Mouse (Mus musculus) hindbrain, embryonic 15.5 days (tissue): ENCODE data around the gene Spata31d1b. TPM values are rescaled to one million over a fixed set of nuclear protein-coding genes. Genes with fewer than 3 reads are reported as not detected.
"Not testable (repeated sequence)": the region's sequence is repeated elsewhere in the genome, so short reads cannot be mapped to it uniquely, and the experiment has no call there.

Experiments
- ATAC-seq: fragments of 200-750 bp; cut with Nextera tagmentation; 2 replicates; pipeline ENCODE4 v1.8.0; 2017; ENCODE audit warnings: low read depth, moderate number of reproducible peaks, moderate TSS enrichment; ENCODE audit not compliant: low FRiP score
- H3K27ac ChIP-seq: fragments of 300-500 bp; sonication (generic); replicated peaks from 2 replicates; pipeline ENCODE4 v1.5.1; 2015; ENCODE audit warnings: mild to moderate bottlenecking, inconsistent platforms
- H3K27me3 ChIP-seq: fragments of 300-500 bp; sonication (generic); 2 replicates; pipeline ENCODE4 v1.6.1; 2015; ENCODE audit warnings: control low read depth, inconsistent platforms
- H3K36me3 ChIP-seq: fragments of 300-500 bp; sonication (generic); 2 replicates; pipeline ENCODE4 v1.6.1; 2015; ENCODE audit warnings: control low read depth, inconsistent platforms
- H3K4me1 ChIP-seq: fragments of 300-500 bp; sonication (generic); replicated peaks from 2 replicates; pipeline ENCODE4 v1.6.1; 2015; ENCODE audit warnings: control low read depth, inconsistent platforms
- H3K4me2 ChIP-seq: fragments of 300-500 bp; sonication (generic); 2 replicates; pipeline ENCODE4 v1.6.1; 2015; ENCODE audit warnings: moderate library complexity, mild to moderate bottlenecking, inconsistent platforms
- H3K4me3 ChIP-seq: fragments of 300-500 bp; sonication (generic); 2 replicates; pipeline ENCODE4 v1.5.1; 2015; ENCODE audit warnings: mild to moderate bottlenecking, inconsistent platforms
- H3K9ac ChIP-seq: fragments of 300-500 bp; sonication (generic); 2 replicates; pipeline ENCODE4 v1.6.1; 2015; ENCODE audit warnings: inconsistent platforms
- H3K9me3 ChIP-seq: fragments of 300-500 bp; sonication (generic); 2 replicates; pipeline ENCODE4 v1.6.1; 2016; ENCODE audit warnings: control low read depth, inconsistent platforms
- WGBS: fragments of 180-500 bp; shearing (Covaris S2); methylation state at CpG from one replicate; pipeline ENCODE4 v1.1.7; 2015; 5-methylcytosine and 5-hydroxymethylcytosine counted together
- polyA plus RNA-seq: library from polyadenylated mRNA; unstranded; fragments of >200 nt; fragmentation: Nextera tagmentation; extraction: Ambion mirVana; gene quantifications from 2 replicates; pipeline ENCODE4 v1.2.1, GENCODE M21; 2015

The Spata31d1b gene
- polyA plus RNA-seq, 1 experiment from 2014 or later, result not detected

DNA sequence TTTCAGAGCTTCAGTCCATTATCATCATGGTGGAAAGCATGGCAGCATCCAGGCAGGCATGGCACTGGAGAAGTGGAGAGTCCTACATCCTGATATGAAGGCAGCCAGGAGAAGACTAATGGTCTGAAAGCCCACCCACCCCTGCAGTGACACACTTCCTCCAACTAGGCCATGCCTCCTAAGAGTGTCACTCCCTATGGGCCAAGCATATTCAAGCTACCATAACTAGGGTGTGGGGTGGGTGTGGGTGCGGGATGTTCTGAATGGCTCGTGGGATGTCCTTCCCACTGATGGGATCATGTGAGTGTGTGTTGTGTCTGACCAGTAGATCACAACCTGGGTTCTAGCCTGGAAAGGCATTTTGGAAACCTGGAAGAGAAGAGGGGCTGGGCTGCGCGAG is 21.9 kb downstream of the Spata31d1b start:
- no peaks in the 10 kb centered on the region for H3K9me3 ChIP-seq
- H3K27ac ChIP-seq, result no peak overlapping the region
- 76% methylated on average over 4 of the region's 4 CpGs for WGBS
- no peaks in the 10 kb centered on the region for H3K36me3 ChIP-seq
- ATAC-seq, result no peak
- H3K4me3 ChIP-seq, result no peak overlapping the region
- H3K9ac ChIP-seq, result no peak overlapping the region
- no peak overlapping the region for H3K4me2 ChIP-seq
- H3K4me1 ChIP-seq, result no peaks in the 10 kb centered on the region
- H3K27me3 ChIP-seq, result no peaks in the 10 kb centered on the region

DNA sequence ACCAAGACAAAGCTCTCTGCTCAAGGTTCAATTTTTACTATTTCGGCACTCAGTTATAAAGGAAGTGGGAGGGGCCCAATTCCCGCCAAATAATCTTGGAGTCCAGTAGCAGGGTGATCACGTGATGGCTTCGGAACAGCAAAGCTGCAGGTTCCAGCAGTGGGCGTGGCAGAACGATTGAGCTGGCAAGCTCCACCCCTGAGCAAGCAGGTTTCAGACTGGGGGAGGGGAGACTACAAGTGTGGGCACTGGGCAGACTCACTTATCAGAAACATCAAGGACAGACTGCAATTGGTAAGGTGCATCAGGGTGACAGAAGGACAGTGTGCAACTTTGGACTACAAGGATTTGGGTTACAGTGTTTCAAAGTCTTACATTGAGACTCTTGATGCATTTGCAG is 22.3 kb downstream of the Spata31d1b start:
- not testable (repeated sequence) for H3K9me3 ChIP-seq, H3K36me3 ChIP-seq, ATAC-seq, H3K9ac ChIP-seq, H3K27me3 ChIP-seq, H3K4me2 ChIP-seq, H3K4me3 ChIP-seq, H3K27ac ChIP-seq, H3K4me1 ChIP-seq
- WGBS, result 35% methylated on average over 6 of the region's 6 CpGs

DNA sequence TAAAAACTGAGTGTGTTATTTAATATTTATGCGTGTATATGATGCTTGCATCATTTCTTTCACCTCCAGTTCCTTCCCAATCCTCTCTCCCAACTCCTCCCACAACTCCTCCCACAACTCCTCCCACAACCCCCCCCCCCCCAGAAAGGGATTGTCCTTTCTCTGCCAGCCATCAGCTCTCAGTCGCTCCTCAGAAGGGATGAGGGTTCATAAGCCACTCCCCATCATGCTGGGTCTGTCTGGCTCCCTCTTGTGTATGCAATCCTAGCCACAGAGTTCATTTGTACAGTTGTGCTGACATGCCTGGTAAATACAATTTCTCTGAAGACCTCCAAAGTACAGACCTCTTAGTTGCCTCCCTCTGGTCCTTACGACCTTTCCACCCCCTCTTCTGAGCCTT is 23.1 kb downstream of the Spata31d1b start:
- no peaks in the 10 kb centered on the region for H3K27me3 ChIP-seq
- H3K36me3 ChIP-seq, result no peaks in the 10 kb centered on the region
- WGBS, result 29% methylated on average over 3 of the region's 3 CpGs
- H3K9ac ChIP-seq, result no peak overlapping the region
- no peaks in the 10 kb centered on the region for H3K9me3 ChIP-seq
- H3K4me2 ChIP-seq, result no peak overlapping the region
- ATAC-seq, result peak; percentile 65; the same call in 1 of the 2 replicates
- no peak overlapping the region for H3K4me3 ChIP-seq
- H3K4me1 ChIP-seq, result no peaks in the 10 kb centered on the region
- H3K27ac ChIP-seq, result no peak overlapping the region

DNA sequence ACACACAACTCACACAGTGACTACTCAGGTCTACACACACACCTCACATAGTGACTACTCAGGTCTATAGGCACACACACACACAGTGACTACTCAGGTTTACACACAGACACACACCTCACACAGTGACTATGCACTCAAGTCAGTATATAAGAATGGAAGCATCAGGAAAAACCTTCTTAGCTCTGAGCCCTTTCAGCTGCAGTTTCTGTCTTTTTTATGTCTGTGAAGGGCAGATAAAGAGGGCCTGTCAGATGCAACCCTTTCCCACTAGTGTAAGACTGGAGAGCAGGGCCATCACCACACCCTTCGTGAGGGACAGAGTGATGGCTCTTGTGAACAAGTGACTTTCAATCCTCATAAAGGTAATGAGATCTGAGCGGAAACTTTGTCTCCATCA is 26.4 kb downstream of the Spata31d1b start:
- Histone ChIP-seq H3K4me1 (no peaks in the 10 kb centered on the region), H3K27ac (no peak overlapping the region), H3K4me2 (no peak overlapping the region), H3K9me3 (no peaks in the 10 kb centered on the region), H3K4me3 (no peak overlapping the region), H3K9ac (no peak overlapping the region), H3K27me3 (no peaks in the 10 kb centered on the region), H3K36me3 (no peaks in the 10 kb centered on the region)
- ATAC-seq, result no peak
- WGBS, result 87% methylated on average over 2 of the region's 2 CpGs

DNA sequence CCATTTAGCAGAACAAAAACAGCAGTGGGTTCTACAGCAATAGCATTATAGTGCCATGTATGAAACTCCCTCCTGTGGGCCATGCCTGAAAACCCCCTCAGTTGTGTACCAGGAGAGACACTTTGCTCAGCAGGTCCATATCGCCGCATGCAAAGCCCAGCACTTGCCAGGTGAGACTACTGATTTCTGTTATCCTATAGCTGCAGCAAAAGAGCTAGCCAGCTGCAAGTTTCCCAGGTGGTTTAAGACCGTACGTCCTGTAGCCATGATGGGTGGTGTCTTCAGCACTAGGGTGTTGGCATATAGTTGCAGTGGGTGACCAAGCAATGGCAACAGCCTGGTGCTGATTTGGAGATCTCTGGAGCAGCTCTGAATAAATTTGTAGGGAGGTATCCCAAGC is 27.3 kb downstream of the Spata31d1b start:
- no peaks in the 10 kb centered on the region for H3K36me3 ChIP-seq
- 92% methylated on average over 4 of the region's 4 CpGs for WGBS
- no peak for ATAC-seq
- no peaks in the 10 kb centered on the region for H3K27me3 ChIP-seq
- no peak overlapping the region for H3K4me3 ChIP-seq
- no peaks in the 10 kb centered on the region for H3K4me1 ChIP-seq
- H3K27ac ChIP-seq, result no peak overlapping the region
- no peak overlapping the region for H3K4me2 ChIP-seq
- H3K9ac ChIP-seq, result no peak overlapping the region
- no peaks in the 10 kb centered on the region for H3K9me3 ChIP-seq

DNA sequence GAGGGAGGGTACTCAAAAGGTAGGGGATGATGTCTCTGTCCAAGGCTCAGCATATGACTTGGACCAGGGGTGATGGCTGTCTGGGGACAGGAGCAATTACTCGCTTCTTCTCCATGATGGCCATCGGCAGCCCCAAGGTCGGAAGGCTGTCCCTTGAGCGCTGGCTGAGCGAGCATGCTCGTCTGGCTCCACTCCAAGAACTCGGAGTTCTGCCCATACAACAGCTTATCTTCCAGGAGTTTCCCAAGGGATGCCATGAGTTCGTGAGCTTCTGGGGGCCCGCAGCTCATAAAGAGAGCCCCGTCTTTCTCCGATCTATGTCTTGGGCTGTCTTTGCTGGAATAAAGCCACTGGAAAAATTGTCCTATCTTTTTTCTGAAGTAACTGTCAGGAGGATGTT is 29.0 kb downstream of the Spata31d1b start:
- Histone ChIP-seq H3K4me2 (no peak overlapping the region), H3K36me3 (no peaks in the 10 kb centered on the region), H3K27me3 (no peaks in the 10 kb centered on the region), H3K4me3 (no peak overlapping the region), H3K9me3 (no peaks in the 10 kb centered on the region), H3K27ac (no peak overlapping the region), H3K4me1 (no peaks in the 10 kb centered on the region), H3K9ac (no peak overlapping the region)
- no peak for ATAC-seq
- WGBS, result 82% methylated on average over 11 of the region's 11 CpGs

DNA sequence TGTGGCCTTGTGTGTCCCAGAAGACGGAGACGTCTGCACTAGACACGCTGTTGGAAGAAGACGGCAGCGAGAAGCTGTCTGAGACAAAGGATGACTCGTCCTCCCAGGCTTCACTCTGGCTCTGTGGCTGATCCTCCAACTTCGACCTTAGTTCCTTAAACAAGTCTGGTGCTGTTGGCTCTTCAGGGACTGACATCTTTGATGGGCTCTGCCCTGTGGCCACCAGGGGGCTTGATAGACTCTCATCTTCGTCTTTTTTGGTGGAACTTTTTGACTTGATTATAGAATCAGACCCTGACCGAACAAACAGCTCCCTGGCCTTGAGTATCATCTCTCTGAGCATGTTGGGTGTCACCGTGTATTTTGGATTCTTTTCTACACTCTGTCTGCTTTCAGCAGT is 29.6 kb downstream of the Spata31d1b start:
- no peak for ATAC-seq
- H3K9me3 ChIP-seq, result no peaks in the 10 kb centered on the region
- no peaks in the 10 kb centered on the region for H3K4me1 ChIP-seq
- H3K27ac ChIP-seq, result no peak overlapping the region
- no peak overlapping the region for H3K4me3 ChIP-seq
- H3K27me3 ChIP-seq, result no peaks in the 10 kb centered on the region
- WGBS, result 85% methylated on average over 10 of the region's 10 CpGs
- no peaks in the 10 kb centered on the region for H3K36me3 ChIP-seq
- no peak overlapping the region for H3K9ac ChIP-seq
- H3K4me2 ChIP-seq, result no peak overlapping the region

DNA sequence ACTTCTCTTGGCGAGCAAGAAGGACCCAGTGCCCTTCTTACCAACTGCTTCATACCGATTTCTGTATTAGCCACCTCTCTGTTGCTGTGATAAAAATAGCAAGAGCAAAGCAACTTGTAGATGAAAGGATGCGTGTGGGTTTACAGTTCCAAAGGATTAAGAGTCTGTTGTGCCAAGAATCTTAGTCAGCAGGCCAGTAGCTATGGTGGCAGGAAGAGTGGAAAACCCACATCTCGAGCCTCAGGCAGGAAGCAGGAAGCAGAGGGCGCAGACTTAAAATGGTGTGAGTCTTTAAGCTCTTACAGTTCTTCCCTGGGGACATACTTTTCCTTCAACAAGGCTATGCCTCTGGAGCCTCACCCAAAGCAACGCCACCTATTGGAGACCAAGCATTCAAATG is 33.4 kb downstream of the Spata31d1b start:
- Histone ChIP-seq H3K27ac (no peak overlapping the region), H3K36me3 (no peaks in the 10 kb centered on the region), H3K9me3 (no peaks in the 10 kb centered on the region), H3K4me2 (no peak overlapping the region), H3K4me3 (no peak overlapping the region), H3K4me1 (no peaks in the 10 kb centered on the region), H3K27me3 (no peaks in the 10 kb centered on the region), H3K9ac (no peak overlapping the region)
- no peak for ATAC-seq
- 87% methylated on average over 6 of the region's 6 CpGs for WGBS

DNA sequence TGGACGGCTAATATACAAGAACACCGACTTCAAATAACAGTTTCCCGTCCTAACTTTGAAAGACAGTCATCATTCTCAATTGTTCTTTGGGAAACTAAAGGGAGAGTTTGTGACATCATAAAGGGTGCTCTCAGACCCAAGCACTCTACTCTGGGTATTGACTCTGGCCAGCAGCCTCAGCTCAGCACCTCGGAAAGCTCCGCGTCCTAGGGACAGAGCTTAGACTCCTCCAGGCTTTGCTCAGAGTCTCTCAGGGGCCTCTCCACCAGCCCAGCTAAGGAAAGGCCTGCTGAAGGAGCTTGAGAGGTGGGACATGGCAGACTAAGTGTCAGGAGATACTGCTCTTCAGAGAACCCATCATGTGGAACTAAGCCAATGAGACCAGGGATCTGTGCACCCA is 34.1 kb downstream of the Spata31d1b start:
- 73% methylated on average over 6 of the region's 6 CpGs for WGBS
- H3K27ac ChIP-seq, result no peak overlapping the region
- no peaks in the 10 kb centered on the region for H3K9me3 ChIP-seq
- ATAC-seq, result no peak
- H3K9ac ChIP-seq, result no peak overlapping the region
- H3K36me3 ChIP-seq, result no peaks in the 10 kb centered on the region
- no peak overlapping the region for H3K4me3 ChIP-seq
- H3K27me3 ChIP-seq, result no peaks in the 10 kb centered on the region
- H3K4me2 ChIP-seq, result no peak overlapping the region
- no peaks in the 10 kb centered on the region for H3K4me1 ChIP-seq

DNA sequence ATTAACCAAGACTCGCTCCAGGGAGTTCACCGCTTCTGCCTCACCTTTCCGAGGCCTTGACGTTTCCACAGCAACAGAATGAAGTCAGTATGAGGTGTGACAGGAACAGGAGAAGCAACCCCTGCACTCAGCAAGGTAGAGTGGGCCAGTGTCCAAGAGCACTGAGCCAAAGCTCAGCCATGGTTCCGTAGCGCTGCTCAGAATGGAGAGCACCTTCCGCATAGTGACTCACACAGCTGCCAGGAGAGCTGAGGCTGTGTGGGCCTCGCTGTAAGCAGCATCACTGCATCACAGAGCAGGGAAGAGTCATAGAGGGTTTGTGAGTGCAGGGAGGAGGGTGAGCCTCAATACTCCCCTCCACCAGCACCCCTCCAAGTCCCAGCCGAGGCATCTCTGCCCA is 34.6 kb downstream of the Spata31d1b start, which contains the start of gene 1700014D04Rik:
Gene 1700014D04Rik, minus strand, starts transcription at position 42 of the 400 bp plus-strand sequence.
- Histone ChIP-seq H3K9ac (no peak within 1 kb of the TSS), H3K27me3 (no peaks in the 10 kb centered on the region), H3K4me2 (no peak within 1 kb of the TSS), H3K9me3 (no peaks in the 10 kb centered on the region), H3K36me3 (no peaks in the 10 kb centered on the region), H3K4me1 (no peaks in the 10 kb centered on the region), H3K4me3 (no peak within 1 kb of the TSS), H3K27ac (no peak within 1 kb of the TSS)
- no peak for ATAC-seq
- 84% methylated on average over 9 of the region's 9 CpGs for WGBS

DNA sequence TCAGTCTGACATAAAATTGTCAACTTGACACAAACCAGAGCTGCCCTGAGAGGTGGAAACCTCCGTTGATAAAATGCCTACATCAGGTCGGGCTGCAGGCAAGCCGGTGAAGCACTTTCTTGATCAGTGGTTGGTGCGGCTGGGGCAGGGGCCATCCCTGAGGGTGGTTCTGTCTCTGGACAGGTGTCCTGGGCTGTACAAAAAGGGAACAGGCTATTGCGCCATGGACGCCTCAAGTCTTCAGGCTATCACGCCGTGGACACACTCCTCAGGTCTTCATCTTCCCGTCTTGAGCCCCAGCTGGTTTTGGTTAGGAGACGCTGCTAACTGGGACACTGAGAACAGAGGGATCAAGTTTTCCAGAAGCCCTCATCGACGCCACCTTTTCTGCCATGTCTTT is 38.2 kb downstream of the Spata31d1b start:
- Histone ChIP-seq H3K4me1 (no peaks in the 10 kb centered on the region), H3K4me3 (no peak overlapping the region), H3K36me3 (peaks cover 13% of the 10 kb centered on the region), H3K9ac (no peak overlapping the region), H3K27me3 (no peaks in the 10 kb centered on the region), H3K27ac (no peak overlapping the region), H3K4me2 (no peak overlapping the region), H3K9me3 (no peaks in the 10 kb centered on the region)
- 88% methylated on average over 12 of the region's 12 CpGs for WGBS
- no peak for ATAC-seq

DNA sequence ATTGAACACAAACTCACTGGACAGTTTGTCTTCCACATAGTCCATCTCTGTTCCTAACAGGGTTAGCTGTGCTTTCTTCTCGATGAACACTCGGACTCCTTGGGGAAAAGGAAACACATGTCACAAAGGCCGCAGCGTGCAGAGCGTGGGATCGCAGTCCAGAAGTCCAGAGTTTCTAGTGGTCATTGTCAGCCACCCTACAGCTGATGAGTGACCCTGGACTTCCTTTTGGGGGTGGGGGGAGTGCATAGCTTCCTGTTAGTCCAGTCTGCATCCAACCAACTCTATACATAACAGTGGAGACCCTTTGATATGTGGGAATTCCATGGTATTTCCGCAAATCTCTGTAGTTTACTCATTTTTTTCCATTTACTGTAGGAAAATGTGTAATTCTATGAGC is 44.8 kb downstream of the Spata31d1b start:
- WGBS, result 91% methylated on average over 7 of the region's 7 CpGs
- Histone ChIP-seq H3K4me1 (no peaks in the 10 kb centered on the region), H3K36me3 (peaks cover 56% of the 10 kb centered on the region), H3K4me3 (no peak overlapping the region), H3K27ac (no peak overlapping the region), H3K9me3 (no peaks in the 10 kb centered on the region), H3K9ac (no peak overlapping the region), H3K4me2 (no peak overlapping the region), H3K27me3 (no peaks in the 10 kb centered on the region)
- no peak for ATAC-seq

DNA sequence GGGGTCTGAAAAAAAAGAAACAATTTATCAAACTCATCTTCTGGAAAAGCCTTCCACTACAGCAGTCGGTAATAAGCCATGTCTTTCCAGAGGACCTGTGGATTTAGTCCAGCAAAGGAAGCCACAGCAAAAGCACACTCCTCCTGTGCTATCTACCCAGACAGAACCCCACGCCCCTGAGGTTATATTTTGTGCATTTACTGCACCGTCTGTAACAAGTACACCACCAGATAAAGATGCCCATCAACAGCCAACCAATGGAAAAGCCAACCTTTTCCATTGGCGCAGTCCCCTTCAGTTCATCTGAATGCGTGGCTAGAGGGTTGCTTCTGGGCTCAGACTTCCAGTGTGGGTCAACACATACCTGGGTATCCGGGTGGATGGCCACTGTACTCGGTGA is 50.7 kb downstream of the Spata31d1b start:
- Histone ChIP-seq H3K27ac (no peak overlapping the region), H3K9me3 (no peaks in the 10 kb centered on the region), H3K9ac (no peak overlapping the region), H3K4me2 (no peak overlapping the region), H3K36me3 (peaks cover 36% of the 10 kb centered on the region), H3K27me3 (no peaks in the 10 kb centered on the region), H3K4me1 (peaks cover 22% of the 10 kb centered on the region), H3K4me3 (no peak overlapping the region)
- 98% methylated on average over 7 of the region's 7 CpGs for WGBS
- ATAC-seq, result no peak
